Mouse (Mus musculus) thymus, adult 18-20 months (tissue): Measurements from ENCODE around the gene Arsb.

Experiments
- DNase-seq, 2 experiments: peaks; one replicate each; pipeline ENCODE4 v3.0.0; 2022; ENCODE audit warnings: mixed read lengths in 2 of 2

Arsb gene

GRCm38 (mm10) chr13:93847614-93848013 lies 76.2 kb downstream of the Arsb start:
- no peak for DNase-seq

- DNase-seq: no peak
Observed at GRCm38 (mm10) chr13:93848615-93849014, 77.2 kb downstream of the Arsb start.

GRCm38 (mm10) chr13:93849751-93850355 lies 78.4 kb downstream of the Arsb start:
- no peak for DNase-seq

GRCm38 (mm10) chr13:93850674-93851073 lies 79.2 kb downstream of the Arsb start:
- no peak for DNase-seq

GRCm38 (mm10) chr13:93852419-93853138 lies 81.1 kb downstream of the Arsb start:
- DNase-seq: no peak

- no peak for DNase-seq
Observed at GRCm38 (mm10) chr13:93853767-93854166, 82.3 kb downstream of the Arsb start.

GRCm38 (mm10) chr13:93854325-93854724 lies 82.9 kb downstream of the Arsb start:
- no peak for DNase-seq

GRCm38 (mm10) chr13:93854966-93855562 lies 83.6 kb downstream of the Arsb start:
- DNase-seq: no peak

- DNase-seq: no peak
Observed at GRCm38 (mm10) chr13:93855701-93856183, 84.3 kb downstream of the Arsb start.

- no peak for DNase-seq
Observed at GRCm38 (mm10) chr13:93861211-93861610, 89.8 kb downstream of the Arsb start.

GRCm38 (mm10) chr13:93864066-93864740 lies 92.8 kb downstream of the Arsb start:
- DNase-seq: no peak

- DNase-seq: no peak
Observed at GRCm38 (mm10) chr13:93866638-93867037, 95.2 kb downstream of the Arsb start.

GRCm38 (mm10) chr13:93871681-93872080 lies 100.3 kb downstream of the Arsb start:
- no peak for DNase-seq

- no peak for DNase-seq
Observed at GRCm38 (mm10) chr13:93872591-93872990, 101.2 kb downstream of the Arsb start.

- no peak for DNase-seq
Observed at GRCm38 (mm10) chr13:93877924-93878323, 106.5 kb downstream of the Arsb start.

- no peak for DNase-seq
Observed at GRCm38 (mm10) chr13:93879426-93879825, 108.0 kb downstream of the Arsb start.

- DNase-seq: no peak
Observed at GRCm38 (mm10) chr13:93882132-93882531, 110.7 kb downstream of the Arsb start.

- no peak for DNase-seq
Observed at GRCm38 (mm10) chr13:93886999-93887398, 115.6 kb downstream of the Arsb start.

- DNase-seq: no peak
Observed at GRCm38 (mm10) chr13:93888196-93888595, 116.8 kb downstream of the Arsb start.

- no peak for DNase-seq
Observed at GRCm38 (mm10) chr13:93888916-93889315, 117.5 kb downstream of the Arsb start.

GRCm38 (mm10) chr13:93889991-93890390 lies 118.6 kb downstream of the Arsb start:
- DNase-seq: no peak

GRCm38 (mm10) chr13:93891276-93891675 lies 119.8 kb downstream of the Arsb start:
- no peak for DNase-seq

GRCm38 (mm10) chr13:93892101-93892500 lies 120.7 kb downstream of the Arsb start:
- DNase-seq: no peak
